Mouse (Mus musculus) CH12.LX (cell line): ENCODE results near the gene Celf2. TPM values are rescaled to one million over a fixed set of nuclear protein-coding genes. Genes with fewer than 3 reads are reported as not detected.

ENCODE experiments used
- DNase-seq: peaks from one replicate; pipeline ENCODE4 v3.0.0-alpha.2; 2013; ENCODE audit errors: extremely low read depth
- H3K27ac ChIP-seq: 2 replicates; pipeline ENCODE4 v1.5.1; 2012; ENCODE audit warnings: low read depth, mild to moderate bottlenecking, control low read depth, moderate library complexity; ENCODE audit not compliant: insufficient read depth
- H3K27me3 ChIP-seq: replicated peaks from 2 replicates; pipeline ENCODE3; 2012; ENCODE audit warnings: inconsistent platforms
- H3K36me3 ChIP-seq, 2 experiments: replicated peaks in 1 of 2; 2 replicates each; pipeline versions ENCODE3 to v1.6.1; 2012; ENCODE audit warnings: inconsistent platforms in 1 of 2, low read length in 1 of 2, mild to moderate bottlenecking in 1 of 2, mixed read lengths in 1 of 2, moderate library complexity in 1 of 2; ENCODE audit not compliant: control insufficient read depth in 1 of 2, insufficient read depth in 1 of 2
- H3K4me1 ChIP-seq, 2 experiments: 2 replicates each; pipeline ENCODE4 v1.6.1; 2012; ENCODE audit warnings: inconsistent platforms in 1 of 2, moderate library complexity in 1 of 2; ENCODE audit not compliant: insufficient read depth in 2 of 2, control insufficient read depth in 1 of 2
- H3K4me2 ChIP-seq: 2 replicates; pipeline ENCODE4 v1.6.1; 2012; ENCODE audit warnings: low read depth, mild to moderate bottlenecking, control low read depth; ENCODE audit not compliant: poor library complexity, insufficient read depth, severe bottlenecking
- H3K4me3 ChIP-seq, 3 experiments: fragments of 150-350 bp in 1 of 3; sonication (generic) in 1 of 3; replicated peaks in 1 of 3; 2 replicates each; pipeline versions ENCODE3 to v1.5.1; 2011 to 2012; ENCODE audit warnings: low read depth in 2 of 3, low read length in 2 of 3, mild to moderate bottlenecking in 2 of 3, moderate library complexity in 2 of 3, control low read depth in 1 of 3, improper control_type of control experiment in 1 of 3, inconsistent platforms in 1 of 3, mixed read lengths in 1 of 3; ENCODE audit not compliant: poor library complexity in 1 of 3
- H3K79me2 ChIP-seq: replicated peaks from 2 replicates; pipeline ENCODE4 v1.6.1; 2012; ENCODE audit warnings: mild to moderate bottlenecking, moderate library complexity; ENCODE audit not compliant: control insufficient read depth, poor library complexity, insufficient read depth, severe bottlenecking; ENCODE audit errors: extremely low read depth
- H3K9ac ChIP-seq: 2 replicates; pipeline ENCODE4 v1.6.1; 2012; ENCODE audit warnings: low read depth, mild to moderate bottlenecking, control low read depth, moderate library complexity; ENCODE audit not compliant: insufficient read depth
- H3K9me3 ChIP-seq: replicated peaks from 2 replicates; pipeline ENCODE3; 2012; ENCODE audit warnings: low read length, inconsistent platforms, mixed read lengths
- BHLHE40 ChIP-seq: IDR thresholded peaks from 2 replicates; pipeline ENCODE4 v1.6.1; 2011; ENCODE audit warnings: mild to moderate bottlenecking, low read depth, low read length, improper control_type of control experiment
- CHD1 ChIP-seq: IDR thresholded peaks from 2 replicates; pipeline ENCODE4 v1.6.1; 2012; ENCODE audit warnings: low read depth, low read length, improper control_type of control experiment, inconsistent platforms
- CHD2 ChIP-seq: IDR thresholded peaks from 2 replicates; pipeline ENCODE4 v1.6.1; 2011; ENCODE audit warnings: low read length, improper control_type of control experiment
- CTCF ChIP-seq, 2 experiments: IDR thresholded peaks in 1 of 2; conservative IDR thresholded peaks in 1 of 2; 2 replicates each; pipeline ENCODE4 v1.5.1; 2011 to 2012; ENCODE audit warnings: low read depth in 2 of 2, low read length in 2 of 2, improper control_type of control experiment in 1 of 2, inconsistent platforms in 1 of 2, mild to moderate bottlenecking in 1 of 2, moderate library complexity in 1 of 2
- EP300 ChIP-seq: IDR thresholded peaks from 2 replicates; pipeline ENCODE4 v1.6.1; 2011; ENCODE audit warnings: low read length, improper control_type of control experiment
- IRF4 ChIP-seq: IDR thresholded peaks from 2 replicates; pipeline ENCODE4 v1.6.1; 2014; ENCODE audit warnings: low read depth, mild to moderate bottlenecking, inconsistent platforms, low read length, improper control_type of control experiment
- JUN ChIP-seq: IDR thresholded peaks from 2 replicates; pipeline ENCODE4 v1.6.1; 2011; ENCODE audit warnings: low read depth, mild to moderate bottlenecking, low read length, improper control_type of control experiment, moderate library complexity; ENCODE audit not compliant: insufficient read depth
- JUND ChIP-seq: conservative IDR thresholded peaks from 2 replicates; pipeline ENCODE4 v1.6.1; 2011; ENCODE audit warnings: low read depth, low read length, improper control_type of control experiment
- MAX ChIP-seq: IDR thresholded peaks from 2 replicates; pipeline ENCODE4 v1.6.1; 2011; ENCODE audit warnings: low read length, improper control_type of control experiment
- MAZ ChIP-seq: IDR thresholded peaks from 2 replicates; pipeline ENCODE4 v1.6.1; 2012; ENCODE audit warnings: low read depth, mild to moderate bottlenecking, inconsistent platforms, low read length, improper control_type of control experiment, moderate library complexity
- MEF2A ChIP-seq: IDR thresholded peaks from 2 replicates; pipeline ENCODE4 v1.6.1; 2014; ENCODE audit warnings: low read depth, mild to moderate bottlenecking, inconsistent platforms, low read length, improper control_type of control experiment, borderline replicate concordance
- MYC ChIP-seq: IDR thresholded peaks from 2 replicates; pipeline ENCODE4 v1.6.1; 2011; ENCODE audit warnings: low read depth, mild to moderate bottlenecking, improper control_type of control experiment, low read length
- NELFE ChIP-seq: IDR thresholded peaks from 2 replicates; pipeline ENCODE4 v1.6.1; 2011; ENCODE audit warnings: low read depth, low read length, improper control_type of control experiment
- POLR2A ChIP-seq: IDR thresholded peaks from 2 replicates; pipeline ENCODE4 v1.6.1; 2011; ENCODE audit warnings: low read depth, mild to moderate bottlenecking, improper control_type of control experiment, low read length
- POLR2AphosphoS2 ChIP-seq: IDR thresholded peaks from 2 replicates; pipeline ENCODE4 v1.6.1; 2011; ENCODE audit warnings: low read depth, low read length, improper control_type of control experiment
- RAD21 ChIP-seq: IDR thresholded peaks from 2 replicates; pipeline ENCODE4 v1.6.1; 2011; ENCODE audit warnings: low read depth, mild to moderate bottlenecking, low read length, improper control_type of control experiment, moderate library complexity
- SIN3A ChIP-seq: IDR thresholded peaks from 2 replicates; pipeline ENCODE4 v1.6.1; 2012; ENCODE audit warnings: low read length, improper control_type of control experiment, inconsistent platforms
- SMC3 ChIP-seq: IDR thresholded peaks from 2 replicates; pipeline ENCODE4 v1.6.1; 2011; ENCODE audit warnings: low read depth, low read length, improper control_type of control experiment
- TCF12 ChIP-seq: IDR thresholded peaks from 2 replicates; pipeline ENCODE4 v1.6.1; 2014; ENCODE audit warnings: low read depth, mild to moderate bottlenecking, inconsistent platforms, low read length, improper control_type of control experiment
- UBTF ChIP-seq: IDR thresholded peaks from 2 replicates; pipeline ENCODE4 v1.6.1; 2012; ENCODE audit warnings: low read depth, mild to moderate bottlenecking, inconsistent platforms, low read length, improper control_type of control experiment, moderate library complexity
- USF1 ChIP-seq: IDR thresholded peaks from 2 replicates; pipeline ENCODE4 v1.6.1; 2014; ENCODE audit warnings: low read depth, mild to moderate bottlenecking, inconsistent platforms, low read length, improper control_type of control experiment
- USF2 ChIP-seq: conservative IDR thresholded peaks from 2 replicates; pipeline ENCODE4 v1.6.1; 2011; ENCODE audit warnings: low read depth, low read length, improper control_type of control experiment
- ZKSCAN1 ChIP-seq: IDR thresholded peaks from 2 replicates; pipeline ENCODE4 v1.6.1; 2012; ENCODE audit warnings: low read depth, inconsistent platforms, low read length, improper control_type of control experiment, borderline replicate concordance
- ZMIZ1 ChIP-seq: IDR thresholded peaks from 2 replicates; pipeline ENCODE4 v1.6.1; 2012; ENCODE audit warnings: low read depth, mild to moderate bottlenecking, inconsistent platforms, low read length, improper control_type of control experiment
- ZNF384 ChIP-seq: IDR thresholded peaks from 2 replicates; pipeline ENCODE4 v1.6.1; 2012; ENCODE audit warnings: low read depth, low read length, improper control_type of control experiment, inconsistent platforms
- dilution Hi-C: fragments of 300-500 bp; cut with MboI; formaldehyde crosslinking; loops from 2 replicates; pipeline ENCODE4 v1.14.3; 2020; ENCODE audit warnings: low sequenced_read_pairs; ENCODE audit not compliant: extremely low pct_unique_long_range_greater_than_20kb, extremely low pct_ligation_motif_present
- in situ Hi-C: fragments of 300-500 bp; cut with MboI; formaldehyde crosslinking; loops from 3 replicates; pipeline ENCODE4 v1.14.3; 2019; ENCODE audit warnings: low sequenced_read_pairs, low pct_ligation_motif_present, low pct_unique_long_range_greater_than_20kb, mixed read lengths
- polyA plus RNA-seq: library from polyadenylated mRNA; unstranded; fragments of >175 nt; gene quantifications from 2 replicates; pipeline ENCODE4 v1.2.1, GENCODE M21; 2012; ENCODE audit warnings: low read depth; ENCODE audit not compliant: insufficient read length
- total RNA-seq, 2 experiments: library from RNA; depleted of rRNA; stranded (reverse); fragments of 300-350 nt in 1 of 2; fragments of >200 nt in 1 of 2; gene quantifications; 2 replicates each; pipeline ENCODE4 v1.2.3; 2012 to 2014

Celf2 gene
- total and polyA plus RNA-seq, 3 experiments = 51.0 to 143 (median 103) TPM

GRCm38 (mm10) chr2:6603880-6604279 lies 905.5 kb downstream of the Celf2 start:
- peaks cover 28 to 75% of the 10 kb centered on the region in 2 experiments for H3K36me3 ChIP-seq
- H3K27ac ChIP-seq = no peak overlapping the region
- TF ChIP-seq SIN3A (no peak), MEF2A (no peak), MAZ (no peak), ZMIZ1 (no peak), MYC (no peak), UBTF (no peak), CTCF (conservative IDR thresholded peaks at IDR 0.05 in 1 of 2, IDR thresholded peaks at IDR 0.05 in 1 of 2; ENCODE audit: low read depth in 2 of 2, low read length in 2 of 2) (peak in 1 of 2 experiments; percentile 31; a peak in 1 of 4 replicates), RAD21 (peak; percentile 3), TCF12 (no peak), SMC3 (peak; percentile 20), POLR2AphosphoS2 (no peak), CHD2 (no peak), POLR2A (no peak), CHD1 (no peak), NELFE (no peak), USF1 (no peak), JUN (no peak), USF2 (no peak), IRF4 (no peak), ZKSCAN1 (no peak), MAX (no peak), BHLHE40 (no peak), EP300 (no peak), JUND (no peak), ZNF384 (no peak)
- TF ChIP-seq, all 38 proteins: peak for 3
- H3K4me2 ChIP-seq = no peak overlapping the region
- H3K9me3 ChIP-seq = no peaks in the 10 kb centered on the region
- DNase-seq = no peak
- H3K4me1 ChIP-seq = peaks cover 6 to 55% of the 10 kb centered on the region in 2 experiments
- dilution Hi-C loops (no loop called here), in situ Hi-C loops (no loop called here)
- H3K4me3 ChIP-seq = no peak overlapping the region
- H3K9ac ChIP-seq = no peak overlapping the region
- no peaks in the 10 kb centered on the region for H3K27me3 ChIP-seq
- peaks cover 4% of the 10 kb centered on the region; the same call in 1 of the 2 replicates for H3K79me2 ChIP-seq
